Mouse (Mus musculus) embryonic facial prominence, embryonic 11.5 days (tissue): ENCODE measurements at regions not wholly inside any gene's neighbourhood (a gene's known extent, or its start where the extent isn't known, plus 50 kb on each side); places are given as distances from the start of the nearest gene placed in this dataset.
"Not testable (repeated sequence)": the region's sequence is repeated elsewhere in the genome, so short reads cannot be mapped to it uniquely, and the experiment has no call there.

Experiments
- ATAC-seq: fragments of 200-750 bp; cut with Nextera tagmentation; replicated peaks from 2 replicates; pipeline ENCODE4 v1.8.0; 2017; ENCODE audit warnings: low read depth; ENCODE audit not compliant: insufficient number of reproducible peaks, low FRiP score, low TSS enrichment
- DNase-seq: peaks from one replicate; pipeline ENCODE4 v3.0.0-alpha.2; 2015; ENCODE audit warnings: low spot score
- H3K27ac ChIP-seq: fragments of 300-500 bp; sonication (generic); replicated peaks from 2 replicates; pipeline ENCODE4 v1.5.1; 2014; ENCODE audit warnings: mild to moderate bottlenecking, low read depth, low read length, control low read depth
- H3K27me3 ChIP-seq: fragments of 300-500 bp; sonication (generic); 2 replicates; pipeline ENCODE4 v1.6.1; 2014; ENCODE audit warnings: mild to moderate bottlenecking, low read length, moderate library complexity, mixed read lengths; ENCODE audit not compliant: control insufficient read depth, insufficient read depth
- H3K36me3 ChIP-seq: fragments of 300-500 bp; sonication (generic); replicated peaks from 2 replicates; pipeline ENCODE4 v1.6.1; 2014; ENCODE audit warnings: low read depth, mild to moderate bottlenecking, low read length, moderate library complexity, mixed read lengths; ENCODE audit not compliant: control insufficient read depth, insufficient read depth
- H3K4me1 ChIP-seq: fragments of 300-500 bp; sonication (generic); 2 replicates; pipeline ENCODE4 v1.6.1; 2014; ENCODE audit warnings: low read length, mixed read lengths; ENCODE audit not compliant: control insufficient read depth, insufficient read depth
- H3K4me2 ChIP-seq: fragments of 300-500 bp; sonication (generic); 2 replicates; pipeline ENCODE4 v1.6.1; 2014; ENCODE audit warnings: low read depth, mild to moderate bottlenecking, control low read depth, low read length, moderate library complexity
- H3K4me3 ChIP-seq: fragments of 300-500 bp; sonication (generic); 2 replicates; pipeline ENCODE4 v1.5.1; 2014; ENCODE audit warnings: low read depth, low read length, control low read depth
- H3K9ac ChIP-seq: fragments of 300-500 bp; sonication (generic); replicated peaks from 2 replicates; pipeline ENCODE4 v1.6.1; 2014; ENCODE audit warnings: mild to moderate bottlenecking, control low read depth, low read length
- H3K9me3 ChIP-seq: fragments of 300-500 bp; sonication (generic); replicated peaks from 2 replicates; pipeline ENCODE4 v1.6.1; 2016; ENCODE audit warnings: mild to moderate bottlenecking, low read length, inconsistent platforms, mixed read lengths; ENCODE audit not compliant: control insufficient read depth
- WGBS: fragments of 180-500 bp; shearing (Covaris S2); extraction: QIAGEN DNeasy Blood & Tissue Kit; methylation state at CpG from one replicate; pipeline ENCODE4 v1.1.7; 2014; 5-methylcytosine and 5-hydroxymethylcytosine counted together

DNA sequence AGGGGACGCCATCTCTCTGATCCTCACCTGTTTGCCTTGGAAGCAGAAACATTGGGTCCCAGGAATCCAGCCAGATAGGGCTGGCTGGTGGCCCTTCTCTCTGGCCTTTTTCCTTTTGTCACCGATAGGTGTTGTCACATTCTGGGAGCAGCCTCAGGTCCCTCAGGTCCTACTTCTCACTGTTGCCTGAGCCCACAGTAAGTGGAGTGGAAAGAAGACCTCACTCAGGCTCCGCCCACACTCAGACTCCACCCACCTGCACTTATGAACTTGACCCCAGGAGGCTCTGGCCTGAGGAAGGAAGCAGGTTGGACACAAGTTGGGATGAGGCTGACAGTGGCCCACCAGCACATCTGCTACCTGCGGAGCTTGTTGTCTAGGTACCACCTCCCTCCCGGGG lies 54.8 kb upstream of the Col13a1 start:
- H3K27ac ChIP-seq = no peak overlapping the region
- 87% methylated on average over 5 of the region's 5 CpGs for WGBS
- H3K9me3 ChIP-seq = no peaks in the 10 kb centered on the region
- H3K36me3 ChIP-seq = no peaks in the 10 kb centered on the region
- H3K27me3 ChIP-seq = no peaks in the 10 kb centered on the region
- no peak overlapping the region for H3K9ac ChIP-seq
- H3K4me3 ChIP-seq = no peak overlapping the region
- no peak overlapping the region for H3K4me2 ChIP-seq
- no peak for ATAC-seq
- no peaks in the 10 kb centered on the region for H3K4me1 ChIP-seq
- DNase-seq = no peak

DNA sequence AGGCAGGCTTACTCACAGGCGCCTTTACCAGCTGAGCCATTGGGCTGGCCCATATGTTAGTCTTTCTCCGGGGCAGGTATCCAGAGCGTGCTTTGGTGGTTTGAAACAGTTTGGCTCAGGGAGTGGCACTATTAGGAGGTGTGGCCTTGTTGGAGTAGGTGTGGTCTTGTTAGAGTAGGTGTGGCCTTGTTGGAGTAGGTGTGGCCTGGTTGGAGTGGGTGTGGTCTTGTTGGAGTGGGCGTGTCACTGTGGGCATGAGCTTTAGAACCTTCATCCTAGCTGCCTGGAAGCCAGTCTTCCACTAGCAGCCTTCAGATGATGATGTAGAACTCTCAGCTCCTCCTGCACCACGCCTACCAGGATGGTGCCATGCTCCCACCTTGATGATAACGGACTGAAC lies 53.1 kb upstream of the Col13a1 start:
- ATAC-seq = not testable (repeated sequence)

DNA sequence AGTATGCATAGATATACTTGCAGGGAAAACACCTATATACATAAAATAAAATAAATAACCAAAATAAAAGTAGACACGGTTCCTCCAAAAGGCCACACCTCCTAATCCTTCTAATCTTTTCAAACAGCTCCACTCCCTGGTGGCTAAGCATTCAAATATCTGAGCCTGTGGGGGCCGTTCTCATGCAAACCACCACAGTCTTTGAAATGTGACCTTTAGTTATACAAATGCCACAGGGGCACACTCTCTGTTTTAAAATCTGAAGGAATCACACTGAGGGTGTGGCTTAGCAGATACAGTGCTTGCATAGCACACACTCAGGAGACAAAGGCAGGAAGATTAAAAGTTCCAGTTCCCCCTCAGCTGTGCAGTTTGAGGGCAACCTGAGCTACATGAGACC lies 50.4 kb upstream of the Col13a1 start:
- no peak overlapping the region for H3K4me2 ChIP-seq
- DNase-seq = no peak
- no peak overlapping the region for H3K27ac ChIP-seq
- WGBS = 71% methylated on average over 2 of the region's 2 CpGs
- no peaks in the 10 kb centered on the region for H3K4me1 ChIP-seq
- H3K9ac ChIP-seq = no peak overlapping the region
- H3K36me3 ChIP-seq = no peaks in the 10 kb centered on the region
- ATAC-seq = no peak
- no peaks in the 10 kb centered on the region for H3K27me3 ChIP-seq
- no peaks in the 10 kb centered on the region for H3K9me3 ChIP-seq
- H3K4me3 ChIP-seq = no peak overlapping the region

More for the DNA sequence above, 53.1 kb upstream of the Col13a1 start:
- H3K27me3 ChIP-seq, H3K9me3 ChIP-seq, H3K27ac ChIP-seq, H3K36me3 ChIP-seq, H3K4me1 ChIP-seq, H3K9ac ChIP-seq, H3K4me2 ChIP-seq, DNase-seq, H3K4me3 ChIP-seq: not testable (repeated sequence)
- WGBS = 91% methylated on average over 6 of the region's 6 CpGs
